In genomic region chr12:74293624-74294023, GRCm38 (mm10) we compare ENCODE assay signal across 10 mouse cellular contexts. TPM values are rescaled to one million over a fixed set of nuclear protein-coding genes. Genes with fewer than 3 reads are reported as not detected.
DNase-seq lines count a peak whose midpoint lies in the region; ATAC-seq and TF ChIP-seq lines count a peak whose summit lies in the region.
"Had no signal": no experiment of that assay in that cellular context is flagged by ENCODE, and none has a peak within 500 bp of the region (broad histone marks: within the 10 kb centered on the region; RNA-seq: fewer than 3 reads in every experiment).

No protein-coding gene starts in this region.

- H3K4me3 ChIP-seq in liver, adult 2 months (ENCODE audit: insufficient read depth, low read depth, low read length) = no peak overlapping the region
- no peak overlapping the region for H3K4me3 ChIP-seq in liver, embryonic 12.5 days

- peak; percentile 40 for TF ChIP-seq CTCF in liver, adult 2 months (IDR thresholded peaks at IDR 0.05; ENCODE audit: low read depth, low read length)

- H3K27me3 ChIP-seq in liver, adult 2 months (ENCODE audit: control insufficient read depth, insufficient read depth, low read length) = no peaks in the 10 kb centered on the region; the same call in 1 of the 2 replicates
- no peaks in the 10 kb centered on the region for H3K27me3 ChIP-seq in liver, embryonic 12.5 days (replicated peaks)

- H3K9me3 ChIP-seq in liver, embryonic 12.5 days (replicated peaks) = no peaks in the 10 kb centered on the region

- H3K27ac ChIP-seq in liver, adult 2 months (replicated peaks; ENCODE audit: insufficient read depth, low read depth, low read length) = no peak overlapping the region
- H3K27ac ChIP-seq in liver, embryonic 12.5 days = no peak overlapping the region
- H3K27ac ChIP-seq: macrophage had no signal

- no peaks in the 10 kb centered on the region for H3K4me1 ChIP-seq in liver, adult 2 months (ENCODE audit: control insufficient read depth, insufficient read depth, low read length)
- no peaks in the 10 kb centered on the region for H3K4me1 ChIP-seq in liver, embryonic 12.5 days

- no peak for DNase-seq in cerebellum, adult 11-12 months
- DNase-seq in liver, adult 2 months (ENCODE audit: extremely low read depth, low read depth, low spot score) = peak; percentile 12
- peak; percentile 54 for DNase-seq in cerebellum, adult 8-10 months
- DNase-seq in forelimb bud, embryonic 11.5 days (ENCODE audit: low read depth, low spot score) = peak; percentile 63
- DNase-seq in mesoderm, embryonic 11.5 days (ENCODE audit: low read depth, low spot score) = peak; percentile 61
- no peak for DNase-seq in urinary bladder, adult 18-20 months (ENCODE audit: low spot score in 2 of 2)

- H3K4me2 ChIP-seq in liver, embryonic 12.5 days = no peak overlapping the region

- no peak for TF ChIP-seq POLR2A in liver, adult 2 months (IDR thresholded peaks at IDR 0.05; ENCODE audit: extremely low read depth, insufficient read depth, low read length)

- WGBS in liver, adult 2 months = 3% methylated on average over 4 of the region's 4 CpGs
- WGBS in liver, embryonic 12.5 days (ENCODE audit: insufficient replicate concordance) = 3% methylated on average over 4 of the region's 4 CpGs

- no peak overlapping the region for H3K9ac ChIP-seq in liver, adult 2 months (ENCODE audit: low read depth, low read length)
- no peak overlapping the region for H3K9ac ChIP-seq in liver, embryonic 12.5 days

- H3K36me3 ChIP-seq in liver, adult 2 months (ENCODE audit: control insufficient read depth, insufficient read depth, low read length) = no peaks in the 10 kb centered on the region
- no peaks in the 10 kb centered on the region for H3K36me3 ChIP-seq in liver, embryonic 12.5 days

- no peaks in the 10 kb centered on the region for H3K79me2 ChIP-seq in liver, adult 2 months (ENCODE audit: control insufficient read depth, insufficient read depth, low read length)

- peak; percentile 64; the same call in 1 of the 2 replicates for ATAC-seq in cerebellum, adult (ENCODE audit: insufficient number of reproducible peaks, low FRiP score, low TSS enrichment)
- no peak for ATAC-seq in liver, embryonic 12.5 days

RNA-seq across cellular contexts. Expression of gene Gm11042, which starts 22.6 kb away (rescaled TPM):
- total RNA-seq in liver, adult 2 months (2014; rRNA removed) = not detected in 2 replicates
- not detected in 2 replicates for polyA plus RNA-seq in liver, adult 2 months (2012; rRNA removed)
- not detected in 2 replicates for polyA plus RNA-seq in liver, embryonic 12.5 days (2016; fragmentation: Nextera tagmentation; extraction: Ambion mirVana)
- polyA plus RNA-seq: heart, embryonic 14.5 days; macrophage had no signal

Comparison
In these comparisons a context has a peak if more than half of its experiments do, and no peak if none do; other contexts are left out.
1. DNase-seq: peak in liver, adult 2 months (single experiment), cerebellum, adult 8-10 months (single experiment), forelimb bud, embryonic 11.5 days (single experiment) and mesoderm, embryonic 11.5 days (single experiment); none in cerebellum, adult 11-12 months (single experiment) and urinary bladder, adult 18-20 months (0 of 2).